Mouse (Mus musculus) colon, adult 2 months (tissue): ENCODE data around the gene Rtkn. TPM values are rescaled to one million over a fixed set of nuclear protein-coding genes. Genes with fewer than 3 reads are reported as not detected.

Experiments used
- polyA plus RNA-seq: library from polyadenylated mRNA; depleted of rRNA; stranded (reverse); fragments of >200 nt; gene quantifications from 2 replicates; pipeline ENCODE4 v1.2.3, GENCODE M21; 2012; rRNA removed

Gene Rtkn
- 86.7 and 88.4 TPM in 2 replicates for polyA plus RNA-seq

DNA sequence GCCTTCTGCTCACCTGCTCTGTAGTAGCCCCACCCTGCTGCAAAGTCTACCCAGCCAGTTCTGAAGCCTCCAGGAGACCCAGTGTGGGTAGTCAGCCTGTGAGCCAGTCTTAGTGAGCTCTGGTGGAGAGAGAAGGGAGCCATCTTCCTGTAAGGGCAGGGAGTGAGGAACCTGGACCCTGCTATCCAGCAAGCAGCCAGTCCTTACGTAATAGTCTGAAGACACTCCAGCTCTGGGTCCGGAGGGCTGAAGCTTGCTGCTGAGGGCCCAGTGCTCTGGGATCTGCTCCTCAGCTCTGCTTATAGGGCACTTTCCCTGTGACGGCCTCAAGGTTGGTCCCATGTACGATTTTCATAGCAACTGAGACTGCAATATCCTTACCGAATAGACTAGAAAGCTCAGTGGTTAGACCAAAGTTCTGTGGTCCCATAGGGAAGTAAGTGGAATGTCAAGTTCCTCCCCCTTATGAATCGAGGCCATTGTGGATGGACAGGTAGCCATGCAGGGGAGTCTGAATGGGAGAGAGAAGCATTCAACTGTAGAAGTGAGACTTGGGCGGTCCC, at the start of gene Rtkn:
Rtkn (plus strand) TSS at position 513 of the 563 bp plus-strand sequence.

DNA sequence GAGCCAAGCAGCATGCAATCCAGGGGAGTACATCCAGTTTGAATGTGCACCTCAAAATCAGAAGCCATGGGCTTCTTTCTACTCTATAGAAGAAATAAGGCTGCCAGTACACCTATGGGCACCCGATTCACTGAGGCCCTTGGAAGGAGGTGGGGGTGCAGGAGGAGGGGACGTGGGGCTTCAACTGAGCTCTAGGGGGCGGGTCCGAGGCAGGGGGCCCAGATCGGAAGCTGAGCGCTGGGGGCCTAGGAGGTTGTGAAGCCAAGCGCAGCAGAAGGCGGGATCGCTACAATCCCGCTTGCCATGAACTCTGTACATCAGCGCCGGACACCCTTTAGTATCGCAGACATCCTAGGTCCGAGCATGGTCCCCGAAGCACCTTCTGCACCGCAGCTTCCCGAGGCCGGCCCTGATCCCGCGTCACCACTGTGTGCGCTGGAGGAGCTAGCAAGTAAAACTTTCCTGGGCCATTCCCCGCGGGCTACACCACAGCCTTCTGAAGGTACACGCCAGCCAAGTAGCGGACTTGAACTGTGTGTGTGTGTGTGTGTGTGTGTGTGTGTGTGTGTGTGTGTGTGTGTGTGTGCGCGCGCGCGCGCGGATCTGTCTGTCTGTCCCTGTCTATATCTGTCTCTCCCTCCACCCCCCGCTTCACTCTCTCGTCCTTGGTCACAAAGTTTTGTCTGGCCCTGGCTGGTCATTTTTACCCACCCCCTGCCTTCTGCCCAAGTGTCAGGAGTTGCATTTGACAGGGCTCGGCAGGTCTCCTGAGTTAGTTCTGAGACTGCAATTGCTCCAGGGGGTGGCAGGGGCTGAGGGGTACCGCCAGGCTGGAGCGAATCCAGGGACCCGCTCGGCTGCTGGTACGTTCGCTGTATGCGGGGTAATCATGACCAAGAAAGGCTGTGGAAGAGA, 48.9 kb upstream of the Rtkn start, which contains the start of gene Lbx2:
Lbx2 (plus strand) TSS at position 247 of the 915 bp plus-strand sequence.

DNA sequence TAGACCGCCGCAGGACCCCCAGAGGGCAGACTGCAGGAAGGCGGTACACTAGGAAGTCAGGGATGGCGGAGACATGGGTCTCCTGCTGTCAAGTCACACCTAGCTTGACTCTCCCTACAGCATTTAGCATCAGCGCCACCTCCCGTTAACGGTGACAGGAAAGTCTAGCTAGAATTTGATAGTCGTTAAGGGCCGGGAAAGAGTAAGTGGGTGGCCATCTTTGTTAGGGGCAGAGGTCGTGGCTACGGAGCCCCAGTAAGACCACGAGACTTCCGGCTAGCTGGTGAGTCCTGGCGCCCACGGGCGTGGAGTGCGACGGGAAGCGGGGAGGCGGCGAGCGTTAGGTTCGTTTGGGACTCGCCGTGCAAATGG, 34.0 kb upstream of the Rtkn start, which contains the start of the genes Ccdc142 and Gm42688:
Ccdc142 (plus strand) TSS at position 286 of the 372 bp plus-strand sequence.
Gm42688 (plus strand) TSS at position 302 of the 372 bp plus-strand sequence.

DNA sequence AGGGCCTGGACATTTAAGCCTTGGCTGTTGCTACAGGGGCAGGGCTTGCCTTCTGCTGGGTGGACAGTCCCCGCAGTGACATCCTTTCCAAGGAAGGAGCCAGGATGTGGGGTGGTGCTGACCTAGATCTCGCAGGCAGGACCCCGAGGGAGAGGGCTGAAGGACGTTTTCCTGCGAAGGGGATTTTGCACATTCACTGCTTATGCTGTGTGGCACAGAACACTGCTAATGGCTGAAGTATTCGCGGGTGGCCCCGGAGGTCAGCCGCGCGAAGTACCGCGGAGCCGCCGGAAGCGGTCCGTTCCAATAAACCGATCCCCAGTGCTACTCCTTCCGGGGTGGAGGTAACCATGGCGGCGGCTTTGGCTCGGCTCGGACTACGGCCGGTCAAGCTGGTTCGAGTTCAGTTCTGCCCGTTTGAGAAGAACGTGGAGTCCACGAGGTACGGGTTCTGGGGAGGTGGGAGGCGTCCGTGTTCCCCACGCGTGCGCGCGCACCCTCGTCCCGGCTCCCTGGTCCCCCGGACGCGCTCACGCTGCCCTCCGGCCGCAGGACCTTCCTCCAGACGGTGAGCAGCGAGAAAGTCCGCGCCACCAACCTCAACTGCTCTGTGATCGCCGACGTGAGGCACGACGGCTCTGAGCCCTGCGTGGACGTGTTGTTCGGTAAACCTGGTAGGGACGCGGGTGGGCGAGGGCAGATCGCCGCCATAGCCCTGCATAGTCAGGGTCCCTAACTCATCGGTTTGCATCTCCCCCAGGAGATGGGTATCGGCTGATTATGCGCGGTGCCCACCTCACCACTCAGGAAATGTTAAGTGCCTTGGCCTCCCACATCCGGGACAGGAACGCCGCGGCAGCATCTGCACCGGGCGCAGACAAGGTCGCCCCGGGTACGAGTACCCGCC, 26.2 kb upstream of the Rtkn start, which contains the start of gene Mrpl53:
Mrpl53 (plus strand) TSS at position 279 of the 907 bp plus-strand sequence.

DNA sequence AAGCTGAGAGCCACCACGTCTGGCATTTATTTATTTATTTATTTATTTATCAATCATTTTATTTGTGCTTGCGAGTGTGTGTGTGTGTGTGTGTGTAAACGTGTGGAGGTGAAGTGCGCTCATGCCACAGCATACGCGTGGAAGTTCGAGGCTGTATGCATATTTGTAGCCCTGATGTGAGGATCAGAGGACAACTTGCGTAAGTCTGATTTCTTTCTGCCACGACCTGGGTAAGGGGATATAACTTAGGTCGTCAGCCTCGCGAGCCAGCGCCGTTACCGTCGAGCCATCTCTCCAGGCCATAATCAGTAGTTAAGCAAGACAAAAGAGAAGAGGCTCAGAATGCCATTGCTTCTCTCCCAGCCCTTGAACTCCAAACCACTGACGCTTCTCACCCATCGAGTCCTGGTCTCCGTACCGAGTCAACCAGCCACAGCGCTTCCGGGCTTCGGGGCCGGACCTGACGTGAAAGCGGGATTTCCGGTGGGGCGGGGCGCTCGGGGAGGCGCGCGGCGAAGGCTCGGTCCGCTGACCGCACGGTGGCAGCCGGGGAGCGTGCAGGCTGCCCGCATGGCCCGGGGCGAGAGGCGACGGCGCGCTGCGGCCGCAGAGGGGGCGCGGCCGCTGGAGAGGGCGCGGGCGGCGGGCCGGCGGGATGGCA, 20.1 kb upstream of the Rtkn start, which contains the start of gene Mogs:
Mogs (plus strand) TSS at position 486 of the 661 bp plus-strand sequence.

DNA sequence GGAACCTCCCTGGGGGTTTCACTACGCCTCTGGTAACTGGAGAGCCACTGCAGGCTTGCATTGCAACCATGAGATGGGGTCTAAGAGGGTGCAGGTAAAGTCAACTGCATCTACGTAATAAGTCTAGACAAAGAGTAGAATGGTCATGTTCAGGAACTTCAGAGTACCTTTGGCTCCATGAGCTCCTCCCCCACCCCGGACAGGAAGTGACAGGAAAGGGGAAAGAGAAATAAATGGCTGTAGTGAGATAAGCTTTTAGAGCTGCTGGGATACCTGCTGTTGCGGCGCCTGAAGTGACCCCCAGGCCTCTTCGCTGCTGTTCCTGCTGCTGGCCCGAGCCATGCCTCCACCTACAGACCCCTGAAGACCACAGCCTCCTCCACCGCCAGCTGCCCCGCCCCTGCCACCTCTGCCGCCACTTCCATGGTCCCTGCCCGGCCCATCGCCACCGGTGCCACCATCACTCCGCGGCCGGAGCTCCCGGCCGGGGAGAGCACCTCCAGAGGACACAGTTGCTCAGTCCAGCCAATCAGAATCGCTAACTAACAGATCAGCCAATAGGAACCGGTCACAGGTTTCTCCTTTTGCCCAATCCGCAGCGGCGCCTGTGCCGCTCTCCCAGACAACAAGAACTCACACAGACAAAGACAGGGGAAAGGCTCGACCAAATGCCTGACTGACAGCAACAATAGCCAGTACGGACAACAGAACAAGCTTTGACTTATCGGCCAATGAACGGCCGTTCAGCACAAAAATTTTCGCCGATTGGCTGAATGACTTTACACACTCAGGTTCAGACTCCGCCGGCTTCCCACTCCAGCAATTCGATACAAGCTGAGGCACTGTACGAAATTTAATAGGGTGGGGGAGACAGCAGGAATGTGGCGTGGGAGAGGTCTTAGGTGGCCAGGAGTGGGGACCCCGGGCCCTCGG, 14.1 kb upstream of the Rtkn start, which contains the start of gene Wbp1:
Wbp1 (minus strand) TSS at position 630 of the 933 bp plus-strand sequence.

DNA sequence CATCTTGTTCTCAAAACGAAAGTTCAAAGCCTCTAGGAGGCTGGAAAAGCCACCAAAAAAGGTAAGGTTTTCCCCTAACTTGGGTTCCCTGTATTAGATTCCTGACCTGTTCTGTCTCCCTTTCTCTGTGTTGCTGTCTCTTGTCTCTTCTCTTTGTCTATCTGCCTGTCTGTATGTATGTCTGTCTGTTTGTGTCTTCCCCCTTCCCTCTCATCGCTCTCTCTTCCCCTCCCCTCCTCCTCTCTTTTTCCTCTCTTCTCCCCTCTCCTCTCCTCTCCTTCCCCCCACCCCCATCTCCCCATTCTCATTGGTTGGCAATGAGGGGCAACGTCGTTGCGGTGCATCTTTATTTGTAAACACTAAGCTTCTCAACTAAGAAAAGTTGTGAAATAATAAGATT, 9.9 kb upstream of the Rtkn start, which contains the start of gene Ino80b:
Ino80b (minus strand) TSS at position 101 of the 400 bp plus-strand sequence.

DNA sequence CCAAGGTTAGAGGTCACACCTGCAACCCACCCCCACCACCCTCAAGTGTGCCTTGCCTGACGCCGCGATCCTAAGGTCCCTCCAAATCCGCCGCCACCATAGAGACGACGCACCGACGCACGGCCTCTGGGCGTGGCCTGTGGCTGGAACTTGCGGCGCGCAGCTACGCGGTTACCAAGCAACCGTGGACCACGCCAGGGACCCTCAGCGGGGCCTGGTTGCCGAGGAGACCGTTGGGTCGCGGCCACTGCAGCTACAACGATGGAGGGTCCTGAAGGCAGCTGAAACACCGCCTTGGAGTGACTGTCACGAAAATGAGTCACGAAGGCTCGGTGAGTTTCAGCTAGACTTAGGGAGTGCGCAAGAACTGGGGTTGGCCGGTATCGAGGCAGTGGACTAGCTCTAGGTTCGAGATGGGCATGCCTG, 21.0 kb downstream of the Rtkn start, which contains the start of the genes Wdr54 and 1700003E16Rik:
Wdr54 (minus strand) TSS at position 139 of the 426 bp plus-strand sequence.
1700003E16Rik (plus strand) TSS at position 146 of the 426 bp plus-strand sequence.

DNA sequence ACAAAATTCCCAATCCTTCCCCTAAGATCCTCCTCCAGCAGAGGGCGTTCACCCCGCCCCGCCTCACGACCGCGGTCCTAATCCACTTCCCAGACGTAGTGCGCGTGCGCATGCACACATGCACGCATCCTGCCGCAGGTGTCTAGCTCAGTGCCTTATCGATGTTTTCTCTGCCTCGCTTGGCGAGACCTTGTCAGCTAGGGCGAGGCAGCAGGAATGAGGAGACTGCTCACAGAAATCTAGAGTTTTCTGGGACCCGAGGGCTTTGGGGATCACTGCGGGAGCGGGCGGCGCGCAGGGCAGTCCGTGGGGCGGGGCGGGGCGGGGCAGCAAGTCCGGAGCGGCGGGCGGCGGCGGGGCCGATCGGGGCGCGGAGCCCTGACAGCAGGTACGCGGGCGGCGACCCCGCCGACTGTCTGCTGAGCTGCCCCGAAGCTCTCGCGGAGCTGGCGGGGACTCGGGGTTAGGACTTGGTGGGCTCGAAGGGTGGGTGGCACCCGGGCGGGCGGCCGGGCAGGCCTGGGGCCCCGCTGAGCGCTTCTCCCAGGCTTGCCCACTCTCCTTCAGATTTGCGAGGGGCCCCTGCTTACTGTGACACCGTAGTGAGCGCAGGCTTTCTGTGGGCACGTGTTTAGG, 30.5 kb downstream of the Rtkn start, which contains the start of gene Dctn1:
Dctn1 (plus strand) TSS at position 314 of the 636 bp plus-strand sequence.

Other genes starting within 250 kb of the Rtkn start
- 1.1 and 1.6 TPM in 2 replicates for gene Sema4f, start 195.7 kb upstream of the Rtkn start, polyA plus RNA-seq
- 0.44 and 0.59 TPM in 2 replicates for gene M1ap, start 188.6 kb upstream of the Rtkn start, polyA plus RNA-seq
- 11.9 and 13.7 TPM in 2 replicates for gene Dok1, start 102.0 kb upstream of the Rtkn start, polyA plus RNA-seq
- gene Loxl3, start 101.3 kb upstream of the Rtkn start, polyA plus RNA-seq: 5.0 and 5.3 TPM in 2 replicates
- gene Aup1, start 80.9 kb upstream of the Rtkn start, polyA plus RNA-seq: 746 and 821 TPM in 2 replicates
- 51.6 and 61.4 TPM in 2 replicates for gene Htra2, start 80.2 kb upstream of the Rtkn start, polyA plus RNA-seq
- gene Dqx1, start 77.6 kb upstream of the Rtkn start, polyA plus RNA-seq: 25.8 and 29.2 TPM in 2 replicates
- gene Tlx2, start 65.2 kb upstream of the Rtkn start, polyA plus RNA-seq: 5.6 and 9.6 TPM in 2 replicates
- 12.9 and 13.3 TPM in 2 replicates for gene Pcgf1, start 57.6 kb upstream of the Rtkn start, polyA plus RNA-seq
- gene Lbx2, start 49.1 kb upstream of the Rtkn start, polyA plus RNA-seq: 0.57 and 1.5 TPM in 2 replicates
- gene Ccdc142, start 33.9 kb upstream of the Rtkn start, polyA plus RNA-seq: 11.3 and 12.3 TPM in 2 replicates
- gene Gm42688, start 33.8 kb upstream of the Rtkn start, polyA plus RNA-seq: 4.3 and 4.6 TPM in 2 replicates
- 69.7 and 85.9 TPM in 2 replicates for gene Mrpl53, start 26.4 kb upstream of the Rtkn start, polyA plus RNA-seq
- gene Mogs, start 20.0 kb upstream of the Rtkn start, polyA plus RNA-seq: 91.9 and 97.3 TPM in 2 replicates
- 199 and 235 TPM in 2 replicates for gene Wbp1, start 13.9 kb upstream of the Rtkn start, polyA plus RNA-seq
- 59.8 and 64.1 TPM in 2 replicates for gene Ino80b, start 10.0 kb upstream of the Rtkn start, polyA plus RNA-seq
- gene Wdr54, start 20.9 kb downstream of the Rtkn start, polyA plus RNA-seq: 3.4 and 4.4 TPM in 2 replicates
- 0.46 and 0.72 TPM in 2 replicates for gene 1700003E16Rik, start 20.9 kb downstream of the Rtkn start, polyA plus RNA-seq
- gene Dctn1, start 30.5 kb downstream of the Rtkn start, polyA plus RNA-seq: 151 and 162 TPM in 2 replicates
- gene Slc4a5, start 84.4 kb downstream of the Rtkn start, polyA plus RNA-seq: 0.21 TPM in 2 replicates
- gene Mthfd2, start 190.4 kb downstream of the Rtkn start, polyA plus RNA-seq: 3.2 and 3.3 TPM in 2 replicates
- 32.4 and 35.1 TPM in 2 replicates for gene Mob1a, start 190.6 kb downstream of the Rtkn start, polyA plus RNA-seq
- gene Bola3, start 213.7 kb downstream of the Rtkn start, polyA plus RNA-seq: 11.6 and 187 TPM in 2 replicates